Mouse (Mus musculus) ES-Bruce4 (cell line): Measurements from ENCODE around the gene Rfwd3. TPM values are rescaled to one million over a fixed set of nuclear protein-coding genes. Genes with fewer than 3 reads are reported as not detected.
A peak's percentile ranks its signal among the peaks of the same experiment; 100 is the strongest.
"Not testable (repeated sequence)": the region's sequence is repeated elsewhere in the genome, so short reads cannot be mapped to it uniquely, and the experiment has no call there.

Experiments used
- H3K27ac ChIP-seq: 2 replicates; pipeline ENCODE4 v1.5.1; 2012; ENCODE audit warnings: low read length, inconsistent platforms; ENCODE audit not compliant: insufficient read depth
- H3K27me3 ChIP-seq: 2 replicates; pipeline ENCODE4 v1.6.1; 2012; ENCODE audit warnings: mild to moderate bottlenecking, low read length, inconsistent platforms; ENCODE audit not compliant: control insufficient read depth, poor library complexity, insufficient read depth, severe bottlenecking
- H3K36me3 ChIP-seq: 2 replicates; pipeline ENCODE4 v1.6.1; 2012; ENCODE audit warnings: inconsistent platforms, mild to moderate bottlenecking, low read length, moderate library complexity; ENCODE audit not compliant: control insufficient read depth, poor library complexity, insufficient read depth, severe bottlenecking
- H3K4me1 ChIP-seq: one replicate; pipeline ENCODE4 v1.8.1; 2011; ENCODE audit warnings: low read length; ENCODE audit not compliant: control insufficient read depth, insufficient read depth
- H3K4me3 ChIP-seq: 2 replicates; pipeline ENCODE4 v1.5.1; 2011; ENCODE audit warnings: low read depth, mild to moderate bottlenecking, low read length
- H3K9ac ChIP-seq: 2 replicates; pipeline ENCODE4 v1.6.1; 2012; ENCODE audit warnings: low read depth, mild to moderate bottlenecking, inconsistent platforms; ENCODE audit not compliant: poor library complexity, severe bottlenecking
- H3K9me3 ChIP-seq: replicated peaks from 2 replicates; pipeline ENCODE4 v1.6.1; 2012; ENCODE audit warnings: mild to moderate bottlenecking, low read length, inconsistent platforms; ENCODE audit not compliant: control insufficient read depth, poor library complexity, insufficient read depth, severe bottlenecking
- CTCF ChIP-seq: IDR thresholded peaks from one replicate; pipeline ENCODE4 v1.8.1; 2011; ENCODE audit warnings: low read depth, low read length
- EP300 ChIP-seq: IDR thresholded peaks from 2 replicates; pipeline ENCODE4 v1.6.1; 2011; ENCODE audit warnings: low read depth, low read length; ENCODE audit not compliant: insufficient read depth
- POLR2A ChIP-seq: IDR thresholded peaks from one replicate; pipeline ENCODE4 v1.8.1; 2011; ENCODE audit warnings: low read length; ENCODE audit not compliant: insufficient read depth
- polyA plus RNA-seq: library from polyadenylated mRNA; stranded (reverse); fragments of >200 nt; gene quantifications from 2 replicates; pipeline ENCODE4 v1.2.4, GENCODE M21; 2011; ENCODE audit warnings: low read depth; ENCODE audit not compliant: missing spikeins, insufficient read depth, insufficient read length

Gene Rfwd3
- polyA plus RNA-seq, 1 experiment, result 80.6 TPM

DNA sequence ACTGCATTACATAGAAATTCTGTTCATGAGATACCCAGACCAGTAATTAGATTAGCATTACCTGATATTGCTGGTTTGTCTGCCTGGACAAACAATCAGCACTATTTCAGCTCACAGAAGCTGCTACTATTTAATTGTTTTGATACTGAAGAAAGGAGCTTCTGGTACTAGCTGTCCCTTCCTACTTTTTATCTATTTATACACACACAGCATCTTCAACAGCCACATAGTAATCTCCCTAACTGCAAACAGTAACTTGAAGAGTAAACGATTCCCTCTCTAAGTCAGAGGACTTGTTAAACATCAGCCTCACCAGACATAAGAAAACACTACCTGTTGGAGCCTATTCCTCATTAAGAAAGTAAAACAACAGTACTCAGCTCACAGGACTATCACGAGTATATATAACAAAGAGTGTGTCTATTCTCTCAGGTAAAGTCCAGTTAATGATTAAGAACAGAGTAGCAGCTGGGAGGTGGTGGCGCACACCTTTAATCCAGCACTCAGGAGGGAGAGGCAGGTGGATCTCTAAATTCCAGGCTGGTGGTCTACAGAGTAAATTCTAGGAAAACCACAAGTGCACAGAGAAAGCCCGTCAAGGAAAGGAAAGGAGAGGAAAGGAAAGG lies 47.4 kb downstream of the Rfwd3 start:
- Histone ChIP-seq H3K27me3 (no peaks in the 10 kb centered on the region), H3K36me3 (no peaks in the 10 kb centered on the region), H3K9me3 (no peaks in the 10 kb centered on the region), H3K9ac (no peak overlapping the region), H3K4me3 (no peak overlapping the region), H3K4me1 (peaks cover 2% of the 10 kb centered on the region), H3K27ac (no peak overlapping the region)
- no peak for TF ChIP-seq CTCF
- no peak for TF ChIP-seq EP300
- TF ChIP-seq POLR2A, result no peak

GRCm38 (mm10) chr8:111250111-111250510 lies 49.9 kb downstream of the Rfwd3 start:
- no peaks in the 10 kb centered on the region for H3K36me3 ChIP-seq
- H3K4me1 ChIP-seq, result peaks cover 3% of the 10 kb centered on the region
- H3K4me3 ChIP-seq, result no peak overlapping the region
- TF ChIP-seq POLR2A (no peak), CTCF (no peak), EP300 (no peak)
- no peaks in the 10 kb centered on the region for H3K9me3 ChIP-seq
- H3K9ac ChIP-seq, result no peak overlapping the region
- no peak overlapping the region for H3K27ac ChIP-seq
- no peaks in the 10 kb centered on the region for H3K27me3 ChIP-seq

GRCm38 (mm10) chr8:111248136-111248535 lies 51.9 kb downstream of the Rfwd3 start:
- H3K4me3 ChIP-seq, result no peak overlapping the region
- H3K27ac ChIP-seq, result no peak overlapping the region
- H3K27me3 ChIP-seq, result no peaks in the 10 kb centered on the region
- TF ChIP-seq CTCF (no peak), POLR2A (no peak), EP300 (no peak)
- H3K9ac ChIP-seq, result no peak overlapping the region
- peaks cover 1% of the 10 kb centered on the region for H3K4me1 ChIP-seq
- no peaks in the 10 kb centered on the region for H3K9me3 ChIP-seq
- no peaks in the 10 kb centered on the region; the same call in 1 of the 2 replicates for H3K36me3 ChIP-seq

DNA sequence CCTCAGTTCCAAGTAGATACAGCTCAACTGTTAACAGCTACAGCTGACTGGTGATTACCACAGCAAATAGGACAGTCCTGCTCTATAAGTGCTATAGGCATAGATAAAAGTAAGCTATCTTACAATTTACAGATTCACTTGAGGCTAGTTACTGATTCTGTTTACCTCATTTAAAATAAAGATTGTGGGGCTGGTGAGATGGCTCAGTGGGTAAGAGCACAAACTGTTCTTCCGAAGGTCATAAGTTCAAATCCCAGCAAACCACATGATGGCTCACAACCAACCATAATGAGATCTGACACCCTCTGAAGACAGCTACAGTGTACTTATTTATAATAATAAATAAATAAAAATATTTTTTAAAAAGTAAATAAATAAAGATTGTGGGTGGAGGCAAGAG lies 53.2 kb downstream of the Rfwd3 start:
- H3K9me3 ChIP-seq, H3K4me1 ChIP-seq: not testable (repeated sequence)

GRCm38 (mm10) chr8:111246287-111246830 lies 53.7 kb downstream of the Rfwd3 start:
- Histone ChIP-seq H3K4me1 (peaks cover 1% of the 10 kb centered on the region), H3K9ac (no peak overlapping the region), H3K4me3 (no peak overlapping the region), H3K9me3 (no peaks in the 10 kb centered on the region), H3K27me3 (no peaks in the 10 kb centered on the region), H3K36me3 (no peaks in the 10 kb centered on the region; the same call in 1 of the 2 replicates), H3K27ac (peak overlapping the region; percentile 36; the same call in 1 of the 2 replicates)
- no peak for TF ChIP-seq CTCF
- TF ChIP-seq POLR2A, result no peak
- no peak for TF ChIP-seq EP300

More for the DNA sequence above, 53.2 kb downstream of the Rfwd3 start:
- H3K36me3 ChIP-seq, H3K27me3 ChIP-seq, H3K9ac ChIP-seq, H3K4me3 ChIP-seq, H3K27ac ChIP-seq: not testable (repeated sequence)

GRCm38 (mm10) chr8:111237301-111237700 lies 62.7 kb downstream of the Rfwd3 start:
- no peak for TF ChIP-seq EP300
- no peaks in the 10 kb centered on the region for H3K36me3 ChIP-seq
- H3K27ac ChIP-seq, result no peak overlapping the region

More at GRCm38 (mm10) chr8:111237301-111237700, 62.7 kb downstream of the Rfwd3 start:
- H3K9me3 ChIP-seq, result no peaks in the 10 kb centered on the region
- no peak overlapping the region for H3K4me3 ChIP-seq
- no peaks in the 10 kb centered on the region for H3K4me1 ChIP-seq
- H3K27me3 ChIP-seq, result no peaks in the 10 kb centered on the region
- H3K9ac ChIP-seq, result no peak overlapping the region
